In genomic region chr11:88908557-88909211, GRCm38 (mm10) we compare ENCODE assay signal across 9 mouse cellular contexts. TPM values are rescaled to one million over a fixed set of nuclear protein-coding genes. Genes with fewer than 3 reads are reported as not detected.
A peak's percentile ranks its signal among the peaks of the same experiment; 100 is the strongest.
DNase-seq lines count a peak whose midpoint lies in the region.
"Had no signal": no experiment of that assay in that cellular context is flagged by ENCODE, and none has a peak within 500 bp of the region (broad histone marks: within the 10 kb centered on the region; RNA-seq: fewer than 3 reads in every experiment).

No protein-coding gene starts in this region.

- intact Hi-C loops in heart, postnatal 14 days (cut with DNase I), result loop anchor here (1.0 to 5.0 kb wide), 2 partner anchors 49 to 60 kb away; partner anchors contain the start of gene Scpep1
- intact Hi-C loops in left cerebral cortex, postnatal 4 days (cut with DNase I), result no loop called here

- DNase-seq in layer of hippocampus, adult 11-12 months (ENCODE audit: low spot score), result peak; percentile 60
- no peak for DNase-seq in layer of hippocampus, adult 9-10 months (ENCODE audit: low spot score)
- peak; percentile 82 for DNase-seq in R1 (ENCODE audit: low read depth, low spot score)
- peak; percentile 54 to 61 for DNase-seq in cerebellum, postnatal 36 days
- peak; percentile 62 to 75 for DNase-seq in heart, postnatal 14 days
- DNase-seq in left cerebral cortex, postnatal 4 days, result peak; percentile 73
- peak; percentile 64 for DNase-seq in naive thymus-derived CD4-positive, alpha-beta T cell, adult 2 months (ENCODE audit: low read depth)
- peak; percentile 68 for DNase-seq in thymus, postnatal 0 days (ENCODE audit: low spot score)

RNA-seq across cellular contexts. Expression of gene Akap1, which starts 44.3 kb away (rescaled TPM):
- 100 to 1,000 TPM; 114 TPM for total RNA-seq in heart, postnatal 14 days (2021)
- 10 to 100 TPM; 52.9 to 55.4 TPM for total RNA-seq in left cerebral cortex, postnatal 4 days (2021)
- 9.3 and 10.0 TPM in 2 replicates for polyA plus RNA-seq in thymus, postnatal 0 days (2015; fragmentation: Nextera tagmentation; extraction: Ambion mirVana)

RNA-seq across cellular contexts. Expression of gene Scpep1, which starts 46.6 kb away (rescaled TPM):
- total RNA-seq in heart, postnatal 14 days (2021), result 10 to 100 TPM; 22.1 to 25.2 TPM
- 10 to 100 TPM; 26.7 to 26.8 TPM for total RNA-seq in left cerebral cortex, postnatal 4 days (2021)
- polyA plus RNA-seq in thymus, postnatal 0 days (2015; fragmentation: Nextera tagmentation; extraction: Ambion mirVana), result 19.5 TPM in 2 replicates

RNA-seq across cellular contexts. Expression of gene Elobl, which starts 58.0 kb away (rescaled TPM):
- total RNA-seq in heart, postnatal 14 days (2021), result not detected
- not detected for total RNA-seq in left cerebral cortex, postnatal 4 days (2021)
- polyA plus RNA-seq in thymus, postnatal 0 days (2015; fragmentation: Nextera tagmentation; extraction: Ambion mirVana), result 0.81 and 0.82 TPM in 2 replicates
- polyA plus RNA-seq: embryonic facial prominence, embryonic 15.5 days had no signal
